Mouse (Mus musculus): ENCODE results near the gene Scai. TPM values are rescaled to one million over a fixed set of nuclear protein-coding genes. Genes with fewer than 3 reads are reported as not detected.
A peak's percentile ranks its signal among the peaks of the same experiment; 100 is the strongest.
"Not testable (repeated sequence)": the region's sequence is repeated elsewhere in the genome, so short reads cannot be mapped to it uniquely, and the experiment has no call there.

Gene Scai
- total RNA-seq, 2 experiments from 2014 or later, result 11.1 to 11.4 TPM

GRCm38 (mm10) chr2:39129526-39130326 is 60.8 kb downstream of the Scai start:
- DNase-seq, result no peak

GRCm38 (mm10) chr2:39124167-39124566 is 66.4 kb downstream of the Scai start:
- DNase-seq, result no peak

GRCm38 (mm10) chr2:39121137-39121536 is 69.4 kb downstream of the Scai start:
- DNase-seq, result no peak

- DNase-seq, result no peak
Observed at GRCm38 (mm10) chr2:39116583-39116982, 74.0 kb downstream of the Scai start.

- no peak for DNase-seq
Observed at GRCm38 (mm10) chr2:39114093-39114492, 76.4 kb downstream of the Scai start.

GRCm38 (mm10) chr2:39110514-39110913 is 80.0 kb downstream of the Scai start:
- DNase-seq, result no peak

GRCm38 (mm10) chr2:39109712-39110111 is 80.8 kb downstream of the Scai start:
- not testable (repeated sequence) for DNase-seq

GRCm38 (mm10) chr2:39099951-39100350 is 90.6 kb downstream of the Scai start:
- not testable (repeated sequence) for DNase-seq

- DNase-seq, result no peak
Observed at GRCm38 (mm10) chr2:39097993-39098392, 92.5 kb downstream of the Scai start.

GRCm38 (mm10) chr2:39091966-39092365 is 98.6 kb downstream of the Scai start:
- no peak for DNase-seq

- DNase-seq, result no peak
Observed at GRCm38 (mm10) chr2:39082706-39083105, 107.8 kb downstream of the Scai start.

- DNase-seq, result no peak
Observed at GRCm38 (mm10) chr2:39070666-39071065, 119.9 kb downstream of the Scai start.

- DNase-seq, result no peak
Observed at GRCm38 (mm10) chr2:39069096-39069495, 121.4 kb downstream of the Scai start.

GRCm38 (mm10) chr2:39065400-39065987 is 125.0 kb downstream of the Scai start, which contains the start of gene Golga1:
Golga1 (minus strand) TSS chr2:39065541.
- DNase-seq, result peak; percentile 93

- DNase-seq, result no peak
Observed at GRCm38 (mm10) chr2:39064687-39065399, 125.7 kb downstream of the Scai start.

- DNase-seq, result no peak
Observed at GRCm38 (mm10) chr2:39048515-39048914, 142.0 kb downstream of the Scai start.

- no peak for DNase-seq
Observed at GRCm38 (mm10) chr2:39040215-39040614, 150.3 kb downstream of the Scai start.

- no peak for DNase-seq
Observed at GRCm38 (mm10) chr2:39031611-39032010, 158.9 kb downstream of the Scai start.

GRCm38 (mm10) chr2:39020004-39020403 is 170.5 kb downstream of the Scai start:
- no peak for DNase-seq

GRCm38 (mm10) chr2:39016581-39016980 is 174.0 kb downstream of the Scai start:
- no peak for DNase-seq
